Mouse (Mus musculus): Measurements from ENCODE around the gene Rubcnl. TPM values are rescaled to one million over a fixed set of nuclear protein-coding genes. Genes with fewer than 3 reads are reported as not detected.
A peak's percentile ranks its signal among the peaks of the same experiment; 100 is the strongest.

The Rubcnl gene
- polyA plus RNA-seq (2012; rRNA removed), result 1.6 and 2.9 TPM in 2 replicates

DNA sequence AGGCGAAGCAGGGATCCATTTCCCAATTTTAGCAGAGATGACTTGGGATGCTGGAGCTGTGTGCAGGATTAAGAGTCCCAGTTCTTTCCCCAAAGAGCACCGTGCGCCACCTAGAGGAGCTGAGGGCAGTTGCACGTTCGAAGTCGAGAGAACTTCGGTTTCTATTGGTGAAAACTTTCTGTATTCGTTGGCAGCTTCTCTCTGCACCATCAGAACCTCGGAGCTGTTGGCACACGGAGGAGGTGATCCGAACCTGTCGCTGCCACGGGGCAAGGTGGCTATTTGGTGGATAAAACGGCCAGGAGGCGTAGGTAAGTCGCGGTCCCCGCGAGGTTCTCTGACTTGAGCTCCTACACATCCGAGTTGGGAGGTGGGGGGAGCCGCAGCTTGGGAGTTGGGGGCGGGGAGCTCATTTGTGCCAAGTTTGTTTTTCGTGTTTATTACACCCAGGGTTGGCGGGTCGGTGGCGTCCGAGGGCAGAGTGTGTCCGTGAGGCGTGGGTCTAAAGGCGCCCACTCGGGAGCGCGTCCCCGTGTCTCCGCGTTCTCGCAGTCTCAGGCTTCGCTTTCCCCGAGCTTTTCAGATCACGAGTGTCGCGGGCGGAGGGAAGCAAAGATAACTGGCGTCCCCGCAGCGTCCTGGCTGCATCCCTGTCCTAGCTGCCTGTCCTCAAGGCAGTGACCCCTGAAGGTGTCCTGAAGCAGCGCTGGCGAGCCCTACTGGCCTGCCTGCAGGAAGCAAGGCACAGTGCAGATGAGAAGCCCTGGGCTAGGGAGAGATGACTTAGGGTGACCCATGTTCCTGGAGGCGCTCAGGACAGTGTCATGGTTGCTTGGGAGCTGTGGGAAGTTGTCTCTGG, at the start of gene Rubcnl:
Gene Rubcnl (plus strand): TSS at position 172 of the 859 bp plus-strand sequence.
- peak; percentile 22; the same call in 1 of the 2 replicates for TF ChIP-seq POLR2A (IDR thresholded peaks at IDR 0.05; ENCODE audit: borderline replicate concordance, extremely low read depth, low read depth, low read length)
- peak; percentile 94 for TF ChIP-seq CTCF (IDR thresholded peaks at IDR 0.05; ENCODE audit: insufficient read depth, low read length)
- WGBS, result 1% methylated on average over 49 of the region's 49 CpGs
- Histone ChIP-seq H3K4me1 (ENCODE audit: control insufficient read depth, insufficient read depth, low read length) (no peaks in the 10 kb centered on the region; the same call in 1 of the 2 replicates), H3K4me3 (replicated peaks; ENCODE audit: extremely low read depth, low read depth, low read length) (peak within 1 kb of the TSS; percentile 88)
- peak; percentile 74 for DNase-seq

DNA sequence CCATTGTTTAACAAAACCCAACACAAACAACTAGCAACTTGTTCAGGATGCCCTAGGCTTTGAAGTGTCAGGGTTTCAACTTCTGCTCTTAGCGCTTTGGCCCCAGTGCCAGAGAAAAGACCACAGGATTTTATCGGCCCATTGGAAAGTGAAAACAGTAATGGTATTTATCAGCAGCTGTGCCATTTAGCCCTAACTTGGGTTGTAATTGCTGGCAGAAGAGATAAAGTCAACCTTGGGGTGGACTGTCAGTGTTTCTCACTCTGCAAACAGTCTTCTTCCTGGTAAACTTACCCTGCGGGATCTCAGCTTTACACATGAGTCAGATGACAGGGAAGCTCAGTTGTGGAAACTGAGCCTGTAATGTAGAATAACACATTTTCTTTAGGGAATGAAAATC, 43.6 kb upstream of the Rubcnl start:
- peaks cover 5% of the 10 kb centered on the region for H3K4me1 ChIP-seq (ENCODE audit: control insufficient read depth, insufficient read depth, low read length)
- TF ChIP-seq CTCF (IDR thresholded peaks at IDR 0.05; ENCODE audit: insufficient read depth, low read length), result no peak
- no peak for TF ChIP-seq POLR2A (IDR thresholded peaks at IDR 0.05; ENCODE audit: borderline replicate concordance, extremely low read depth, low read depth, low read length)
- no peak overlapping the region for H3K4me3 ChIP-seq (replicated peaks; ENCODE audit: extremely low read depth, low read depth, low read length)
- 24% methylated on average over 3 of the region's 3 CpGs for WGBS
- DNase-seq, result no peak

DNA sequence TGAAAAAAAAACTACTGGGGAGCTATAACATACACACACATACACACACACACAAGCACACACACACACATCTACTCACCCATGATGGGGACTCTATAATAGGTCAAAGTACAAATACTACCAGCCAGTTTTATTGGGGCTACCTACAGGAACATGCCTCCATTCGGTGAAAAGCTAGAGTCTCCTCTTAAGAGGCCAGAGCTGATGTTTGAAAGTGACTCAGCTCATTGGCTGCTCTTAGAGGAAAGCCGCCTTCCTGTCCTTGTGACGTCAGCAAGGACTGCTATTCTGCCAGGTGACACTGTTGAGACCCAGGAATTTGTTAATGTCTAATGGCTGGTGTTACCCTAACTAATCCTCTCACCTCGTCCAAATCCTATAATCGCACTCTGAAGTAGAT, 43.1 kb upstream of the Rubcnl start:
- H3K4me3 ChIP-seq (replicated peaks; ENCODE audit: extremely low read depth, low read depth, low read length), result no peak overlapping the region
- no peak for DNase-seq
- TF ChIP-seq POLR2A (IDR thresholded peaks at IDR 0.05; ENCODE audit: borderline replicate concordance, extremely low read depth, low read depth, low read length), result no peak
- no peak for TF ChIP-seq CTCF (IDR thresholded peaks at IDR 0.05; ENCODE audit: insufficient read depth, low read length)
- WGBS, result 61% methylated on average over 5 of the region's 5 CpGs
- peaks cover 5% of the 10 kb centered on the region for H3K4me1 ChIP-seq (ENCODE audit: control insufficient read depth, insufficient read depth, low read length)

DNA sequence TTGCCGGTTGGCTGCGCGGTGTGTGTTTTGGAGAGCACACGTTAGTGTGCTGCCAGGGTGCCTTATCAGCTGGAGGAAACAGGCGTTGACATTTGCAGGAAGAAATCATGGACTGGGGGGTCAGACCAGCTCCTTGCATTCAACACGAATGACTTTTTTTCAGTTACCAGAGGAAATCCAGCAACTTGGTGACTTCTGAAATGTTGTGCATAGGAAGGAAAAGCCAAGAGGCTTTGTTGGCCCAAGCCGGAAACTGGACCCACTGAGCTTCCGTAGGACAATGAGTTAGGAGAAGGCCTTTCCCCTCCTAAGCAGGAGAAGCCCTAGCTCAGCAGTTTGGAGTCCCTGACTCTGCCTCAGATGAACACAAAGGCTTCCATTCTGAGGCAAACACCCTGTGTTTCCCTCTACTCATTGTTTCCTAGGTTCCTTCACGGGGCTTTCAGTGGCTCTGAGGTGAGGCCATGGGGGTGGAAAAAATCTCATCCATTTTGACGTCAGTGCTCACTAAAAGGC, 41.6 kb upstream of the Rubcnl start:
- no peak overlapping the region for H3K4me3 ChIP-seq (replicated peaks; ENCODE audit: extremely low read depth, low read depth, low read length)
- TF ChIP-seq CTCF (IDR thresholded peaks at IDR 0.05; ENCODE audit: insufficient read depth, low read length), result no peak
- TF ChIP-seq POLR2A (IDR thresholded peaks at IDR 0.05; ENCODE audit: borderline replicate concordance, extremely low read depth, low read depth, low read length), result no peak
- no peak for DNase-seq
- 38% methylated on average over 10 of the region's 10 CpGs for WGBS
- H3K4me1 ChIP-seq (ENCODE audit: control insufficient read depth, insufficient read depth, low read length), result peaks cover 5% of the 10 kb centered on the region

DNA sequence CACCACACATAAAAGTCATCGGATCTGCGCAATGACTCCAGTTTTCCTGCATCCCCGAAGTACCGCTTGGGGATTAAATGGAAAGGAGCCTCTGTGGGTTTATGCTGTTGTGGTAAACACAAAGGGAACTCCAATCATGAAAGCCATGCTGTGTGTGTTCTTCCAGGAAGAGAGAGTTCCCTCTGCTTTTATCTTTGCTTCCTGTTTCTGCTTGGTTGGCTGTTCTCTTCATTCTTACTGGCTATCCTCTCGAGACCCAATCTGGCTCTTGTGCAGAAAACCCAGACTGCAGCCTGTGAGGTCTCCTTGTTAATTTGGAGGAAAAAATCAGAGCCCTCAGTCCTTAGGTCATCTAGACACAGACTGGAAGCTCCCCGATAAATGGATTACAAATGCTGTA, 38.9 kb upstream of the Rubcnl start:
- TF ChIP-seq CTCF (IDR thresholded peaks at IDR 0.05; ENCODE audit: insufficient read depth, low read length) (no peak), POLR2A (IDR thresholded peaks at IDR 0.05; ENCODE audit: borderline replicate concordance, extremely low read depth, low read depth, low read length) (no peak)
- peaks cover 5% of the 10 kb centered on the region for H3K4me1 ChIP-seq (ENCODE audit: control insufficient read depth, insufficient read depth, low read length)
- WGBS, result 65% methylated on average over 6 of the region's 6 CpGs
- H3K4me3 ChIP-seq (replicated peaks; ENCODE audit: extremely low read depth, low read depth, low read length), result no peak overlapping the region
- no peak for DNase-seq

DNA sequence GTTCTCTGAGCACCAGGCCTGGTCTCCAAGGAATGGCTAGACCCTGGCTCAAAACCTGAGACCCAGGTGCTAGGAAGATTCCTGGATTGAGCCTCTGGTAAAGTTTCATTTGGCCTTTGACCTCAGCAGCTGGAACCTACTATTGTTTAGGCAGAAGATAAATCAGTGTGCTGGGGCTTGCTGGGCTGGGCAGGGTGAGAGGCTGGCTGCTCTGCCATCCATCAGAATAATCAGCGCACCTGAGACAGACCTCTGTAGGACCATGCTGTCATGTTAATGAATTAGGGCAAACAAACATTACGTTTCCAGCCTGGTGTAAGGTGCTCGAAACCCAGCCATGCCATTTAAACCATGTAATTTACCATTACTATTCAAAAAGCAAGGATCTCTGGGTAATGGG, 34.8 kb upstream of the Rubcnl start:
- WGBS, result 89% methylated on average over 3 of the region's 3 CpGs
- no peak for TF ChIP-seq CTCF (IDR thresholded peaks at IDR 0.05; ENCODE audit: insufficient read depth, low read length)
- no peak for TF ChIP-seq POLR2A (IDR thresholded peaks at IDR 0.05; ENCODE audit: borderline replicate concordance, extremely low read depth, low read depth, low read length)
- H3K4me1 ChIP-seq (ENCODE audit: control insufficient read depth, insufficient read depth, low read length), result no peaks in the 10 kb centered on the region
- DNase-seq, result no peak
- H3K4me3 ChIP-seq (replicated peaks; ENCODE audit: extremely low read depth, low read depth, low read length), result no peak overlapping the region

DNA sequence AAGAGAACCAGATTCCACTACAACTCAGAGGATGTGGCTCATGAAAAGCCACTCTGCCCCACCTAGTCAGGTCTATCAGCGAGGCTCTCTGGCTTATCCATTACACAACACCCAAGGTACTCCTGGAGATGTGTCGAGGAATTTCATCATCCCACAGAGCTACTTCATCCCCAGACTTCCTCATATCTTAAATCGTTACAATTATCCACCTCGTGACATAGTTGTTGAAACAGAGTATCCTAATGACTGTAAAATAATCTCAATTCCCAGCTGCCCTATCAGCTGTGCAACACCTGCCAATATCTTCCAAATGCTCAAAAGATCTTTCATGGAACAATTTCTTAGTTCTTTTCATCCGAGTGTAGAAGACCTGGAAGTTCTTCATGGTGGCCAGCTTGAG, 32.7 kb upstream of the Rubcnl start:
- DNase-seq, result no peak
- Histone ChIP-seq H3K4me1 (ENCODE audit: control insufficient read depth, insufficient read depth, low read length) (no peaks in the 10 kb centered on the region), H3K4me3 (replicated peaks; ENCODE audit: extremely low read depth, low read depth, low read length) (no peak overlapping the region)
- TF ChIP-seq CTCF (IDR thresholded peaks at IDR 0.05; ENCODE audit: insufficient read depth, low read length) (no peak), POLR2A (IDR thresholded peaks at IDR 0.05; ENCODE audit: borderline replicate concordance, extremely low read depth, low read depth, low read length) (no peak)
- WGBS, result 67% methylated on average over 5 of the region's 5 CpGs

DNA sequence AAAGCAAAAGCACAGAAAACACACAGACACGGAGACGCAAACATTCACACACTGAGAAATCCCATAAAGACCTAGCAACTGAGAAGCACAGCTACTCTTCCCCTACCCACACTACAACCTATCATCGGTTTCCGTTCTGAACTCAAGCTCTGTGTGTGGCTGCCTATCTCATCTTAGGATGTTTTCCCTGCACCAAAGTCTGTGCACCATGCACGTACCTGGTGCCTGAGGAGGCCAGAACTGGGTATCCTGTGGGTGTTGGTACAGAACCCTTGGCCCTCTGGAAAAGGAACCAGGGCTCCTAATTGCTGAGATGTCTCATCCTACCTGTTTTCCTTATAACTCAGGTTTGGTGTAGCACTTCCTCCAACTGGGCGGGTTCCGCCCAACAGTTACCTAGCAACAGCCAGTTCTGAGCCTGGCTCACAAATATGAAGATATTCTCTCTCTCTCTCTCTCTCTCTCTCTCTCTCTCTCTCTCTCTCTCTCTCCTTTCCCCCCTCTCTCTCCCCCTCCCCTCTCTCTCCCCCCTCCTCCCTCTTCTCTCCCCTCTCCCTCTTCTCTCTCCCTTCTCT, 30.9 kb upstream of the Rubcnl start:
- 79% methylated on average over 7 of the region's 7 CpGs for WGBS
- no peak for DNase-seq
- Histone ChIP-seq H3K4me3 (replicated peaks; ENCODE audit: extremely low read depth, low read depth, low read length) (no peak overlapping the region), H3K4me1 (ENCODE audit: control insufficient read depth, insufficient read depth, low read length) (no peaks in the 10 kb centered on the region)
- no peak for TF ChIP-seq POLR2A (IDR thresholded peaks at IDR 0.05; ENCODE audit: borderline replicate concordance, extremely low read depth, low read depth, low read length)
- no peak for TF ChIP-seq CTCF (IDR thresholded peaks at IDR 0.05; ENCODE audit: insufficient read depth, low read length)

DNA sequence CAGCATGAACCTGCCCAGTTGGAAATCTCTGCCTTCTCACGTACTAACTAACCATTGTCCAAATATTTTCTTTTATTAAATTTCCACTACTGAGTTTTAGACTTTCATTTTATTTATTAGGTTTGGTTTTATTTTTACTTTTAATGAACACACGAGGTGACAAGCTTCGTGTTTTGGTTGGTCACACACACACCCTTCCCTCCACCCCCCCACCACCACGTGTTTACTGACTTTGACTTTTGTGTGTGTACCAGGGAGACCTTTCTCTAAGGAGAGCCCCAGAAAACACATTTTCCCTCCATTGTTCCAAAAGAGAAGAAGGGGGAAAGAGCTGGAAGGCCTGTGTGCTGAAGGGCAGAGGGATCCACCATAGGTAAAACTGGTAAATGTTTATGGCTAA, 30.2 kb upstream of the Rubcnl start:
- DNase-seq, result no peak
- no peaks in the 10 kb centered on the region for H3K4me1 ChIP-seq (ENCODE audit: control insufficient read depth, insufficient read depth, low read length)
- WGBS, result 57% methylated on average over 4 of the region's 4 CpGs
- no peak for TF ChIP-seq POLR2A (IDR thresholded peaks at IDR 0.05; ENCODE audit: borderline replicate concordance, extremely low read depth, low read depth, low read length)
- no peak overlapping the region for H3K4me3 ChIP-seq (replicated peaks; ENCODE audit: extremely low read depth, low read depth, low read length)

Data from lung, adult 2 months (tissue).